Mouse (Mus musculus): ENCODE results near the gene Kcnk6. TPM values are rescaled to one million over a fixed set of nuclear protein-coding genes. Genes with fewer than 3 reads are reported as not detected.
A peak's percentile ranks its signal among the peaks of the same experiment; 100 is the strongest.
"Not testable (repeated sequence)": the region's sequence is repeated elsewhere in the genome, so short reads cannot be mapped to it uniquely, and the experiment has no call there.

The Kcnk6 gene
- polyA plus RNA-seq, 1 experiment from 2014 or later: 0.43 TPM

GRCm38 (mm10) chr7:29214236-29214635 is 18.1 kb downstream of the Kcnk6 start:
- 50% methylated on average over 2 of the region's 2 CpGs for WGBS

GRCm38 (mm10) chr7:29213675-29214082 is 18.6 kb downstream of the Kcnk6 start, which contains the start of gene Catsperg1:
TSS of gene Catsperg1 (minus strand) at chr7:29214035.
- Histone ChIP-seq H3K9me3 (no peaks in the 10 kb centered on the region), H3K4me2 (peak within 1 kb of the TSS; percentile 48), H3K27me3 (peaks cover 20% of the 10 kb centered on the region), H3K36me3 (no peaks in the 10 kb centered on the region), H3K27ac (no peak within 1 kb of the TSS), H3K4me1 (replicated peaks) (peaks cover 20% of the 10 kb centered on the region; the same call in 1 of the 2 replicates), H3K9ac (no peak within 1 kb of the TSS), H3K4me3 (peak within 1 kb of the TSS; percentile 29)
- ATAC-seq (ENCODE audit: low FRiP score): peak; percentile 78
- under 1% methylated on average over 20 of the region's 20 CpGs for WGBS

More at GRCm38 (mm10) chr7:29214236-29214635, 18.1 kb downstream of the Kcnk6 start:
- H3K36me3 ChIP-seq: no peaks in the 10 kb centered on the region
- peak overlapping the region; percentile 48; the same call in 1 of the 2 replicates for H3K4me2 ChIP-seq
- H3K9ac ChIP-seq: no peak overlapping the region
- no peak overlapping the region for H3K27ac ChIP-seq
- ATAC-seq (ENCODE audit: low FRiP score): no peak
- H3K27me3 ChIP-seq: peaks cover 22% of the 10 kb centered on the region
- no peak overlapping the region for H3K4me3 ChIP-seq
- H3K4me1 ChIP-seq (replicated peaks): peaks cover 20% of the 10 kb centered on the region; the same call in 1 of the 2 replicates
- H3K9me3 ChIP-seq: no peaks in the 10 kb centered on the region

- peak; percentile 22; the same call in 1 of the 2 replicates for ATAC-seq (ENCODE audit: low FRiP score)
- H3K27ac ChIP-seq, H3K36me3 ChIP-seq, H3K9me3 ChIP-seq, H3K9ac ChIP-seq: not testable (repeated sequence)
- peak overlapping the region; percentile 29 for H3K4me3 ChIP-seq
- 17% methylated on average over 40 of the region's 40 CpGs for WGBS
- peak overlapping the region; percentile 48 for H3K4me2 ChIP-seq
- H3K27me3 ChIP-seq: peaks cover 19% of the 10 kb centered on the region
- H3K4me1 ChIP-seq (replicated peaks): peaks cover 20% of the 10 kb centered on the region; the same call in 1 of the 2 replicates
Observed at GRCm38 (mm10) chr7:29212775-29213560, 19.3 kb downstream of the Kcnk6 start.

GRCm38 (mm10) chr7:29212199-29212765 is 20.0 kb downstream of the Kcnk6 start:
- H3K9me3 ChIP-seq: no peaks in the 10 kb centered on the region
- peak overlapping the region; percentile 48 for H3K4me2 ChIP-seq
- H3K4me1 ChIP-seq (replicated peaks): peaks cover 20% of the 10 kb centered on the region; the same call in 1 of the 2 replicates
- peaks cover 19% of the 10 kb centered on the region for H3K27me3 ChIP-seq
- H3K36me3 ChIP-seq: no peaks in the 10 kb centered on the region
- no peak for ATAC-seq (ENCODE audit: low FRiP score)
- H3K4me3 ChIP-seq: peak overlapping the region; percentile 30
- 16% methylated on average over 26 of the region's 26 CpGs for WGBS
- H3K9ac ChIP-seq: no peak overlapping the region
- H3K27ac ChIP-seq: no peak overlapping the region

- H3K9ac ChIP-seq: no peak overlapping the region
- no peak overlapping the region for H3K27ac ChIP-seq
- ATAC-seq (ENCODE audit: low FRiP score): peak; percentile 50
- H3K9me3 ChIP-seq: no peaks in the 10 kb centered on the region
- H3K27me3 ChIP-seq: peaks cover 19% of the 10 kb centered on the region
- WGBS: 5% methylated on average over 34 of the region's 34 CpGs
- peaks cover 20% of the 10 kb centered on the region; the same call in 1 of the 2 replicates for H3K4me1 ChIP-seq (replicated peaks)
- H3K4me3 ChIP-seq: peak overlapping the region; percentile 30
- H3K36me3 ChIP-seq: no peaks in the 10 kb centered on the region
- H3K4me2 ChIP-seq: peak overlapping the region; percentile 48
Observed at GRCm38 (mm10) chr7:29211415-29212198, 20.7 kb downstream of the Kcnk6 start.

- Histone ChIP-seq H3K4me3 (peak overlapping the region; percentile 30), H3K4me2 (peak overlapping the region; percentile 48), H3K27me3 (peaks cover 19% of the 10 kb centered on the region), H3K4me1 (replicated peaks) (peaks cover 20% of the 10 kb centered on the region; the same call in 1 of the 2 replicates)
- not testable (repeated sequence) for ATAC-seq (ENCODE audit: low FRiP score); H3K36me3 ChIP-seq; H3K27ac ChIP-seq; H3K9me3 ChIP-seq; H3K9ac ChIP-seq
- 30% methylated on average over 12 of the region's 15 CpGs for WGBS
Observed at GRCm38 (mm10) chr7:29211013-29211412, 21.3 kb downstream of the Kcnk6 start.

- no peak overlapping the region for H3K27ac ChIP-seq
- no peak for ATAC-seq (ENCODE audit: low FRiP score)
- H3K4me2 ChIP-seq: no peak overlapping the region
- 86% methylated on average over 6 of the region's 6 CpGs for WGBS
- no peak overlapping the region for H3K4me3 ChIP-seq
- no peaks in the 10 kb centered on the region for H3K4me1 ChIP-seq (replicated peaks)
- H3K36me3 ChIP-seq: no peaks in the 10 kb centered on the region
- no peaks in the 10 kb centered on the region for H3K9me3 ChIP-seq
- 0 out of 2 replicates have a peak, but pooled peaks cover 4% of the 10 kb centered on the region for H3K27me3 ChIP-seq
- no peak overlapping the region for H3K9ac ChIP-seq
Observed at GRCm38 (mm10) chr7:29202577-29202976, 29.7 kb downstream of the Kcnk6 start.

- ATAC-seq (ENCODE audit: low FRiP score); H3K4me2 ChIP-seq; H3K4me3 ChIP-seq; H3K9ac ChIP-seq; H3K9me3 ChIP-seq; H3K36me3 ChIP-seq; H3K27me3 ChIP-seq; H3K4me1 ChIP-seq (replicated peaks); H3K27ac ChIP-seq: not testable (repeated sequence)
- 94% methylated on average over 1 of the region's 1 CpGs for WGBS
Observed at GRCm38 (mm10) chr7:29194230-29194629, 38.1 kb downstream of the Kcnk6 start.

GRCm38 (mm10) chr7:29181323-29181722 is 51.0 kb downstream of the Kcnk6 start:
- Histone ChIP-seq H3K27ac (peak overlapping the region; percentile 77; the same call in 1 of the 2 replicates), H3K4me1 (replicated peaks) (peaks cover 27% of the 10 kb centered on the region), H3K4me2 (peak overlapping the region; percentile 49)
- not testable (repeated sequence) for H3K27me3 ChIP-seq; ATAC-seq (ENCODE audit: low FRiP score); H3K4me3 ChIP-seq; H3K9me3 ChIP-seq; H3K9ac ChIP-seq; H3K36me3 ChIP-seq
- WGBS: 85% methylated on average over 4 of the region's 4 CpGs

GRCm38 (mm10) chr7:29180854-29181236 is 51.5 kb downstream of the Kcnk6 start:
- Histone ChIP-seq H3K4me1 (replicated peaks) (peaks cover 27% of the 10 kb centered on the region), H3K36me3 (peaks cover 13% of the 10 kb centered on the region), H3K27ac (peak overlapping the region; percentile 77), H3K9ac (peak overlapping the region; percentile 35; the same call in 1 of the 2 replicates), H3K4me3 (peak overlapping the region; percentile 71), H3K9me3 (no peaks in the 10 kb centered on the region), H3K27me3 (no peaks in the 10 kb centered on the region), H3K4me2 (peak overlapping the region; percentile 49)
- peak; percentile 40 for ATAC-seq (ENCODE audit: low FRiP score)
- WGBS: 41% methylated on average over 5 of the region's 5 CpGs

- under 1% methylated on average over 62 of the region's 62 CpGs for WGBS
- Histone ChIP-seq H3K36me3 (peaks cover 19% of the 10 kb centered on the region), H3K27ac (peak within 1 kb of the TSS; percentile 77), H3K4me2 (peak within 1 kb of the TSS; percentile 89), H3K9me3 (no peaks in the 10 kb centered on the region), H3K27me3 (peaks cover 5% of the 10 kb centered on the region), H3K4me1 (replicated peaks) (peaks cover 27% of the 10 kb centered on the region), H3K9ac (peak within 1 kb of the TSS; percentile 81), H3K4me3 (peak within 1 kb of the TSS; percentile 71)
- peak; percentile 95 for ATAC-seq (ENCODE audit: low FRiP score)
Observed at GRCm38 (mm10) chr7:29180077-29180853, 52.0 kb downstream of the Kcnk6 start, which contains the start of gene Psmd8. TSS of gene Psmd8 (minus strand) at chr7:29180701.
